Mouse (Mus musculus): ENCODE data around the gene Cyp8b1. TPM values are rescaled to one million over a fixed set of nuclear protein-coding genes. Genes with fewer than 3 reads are reported as not detected.

The Cyp8b1 gene
- total RNA-seq, 2 experiments from 2014 or later: not detected

- no peak for DNase-seq
Measured at GRCm38 (mm10) chr9:121914226-121914757, 1.8 kb downstream of the Cyp8b1 start.

GRCm38 (mm10) chr9:121912786-121913185, 3.3 kb downstream of the Cyp8b1 start:
- no peak for DNase-seq

- no peak for DNase-seq
Measured at GRCm38 (mm10) chr9:121911196-121911595, 4.9 kb downstream of the Cyp8b1 start.

- no peak for DNase-seq
Measured at GRCm38 (mm10) chr9:121909635-121910034, 6.5 kb downstream of the Cyp8b1 start.

- DNase-seq: no peak
Measured at GRCm38 (mm10) chr9:121908321-121908720, 7.8 kb downstream of the Cyp8b1 start.

- DNase-seq: no peak
Measured at GRCm38 (mm10) chr9:121907356-121908070, 8.6 kb downstream of the Cyp8b1 start.

GRCm38 (mm10) chr9:121906456-121906855, 9.6 kb downstream of the Cyp8b1 start:
- DNase-seq: no peak

- no peak for DNase-seq
Measured at GRCm38 (mm10) chr9:121905556-121906185, 10.4 kb downstream of the Cyp8b1 start.

- no peak for DNase-seq
Measured at GRCm38 (mm10) chr9:121904946-121905345, 11.2 kb downstream of the Cyp8b1 start.

- DNase-seq: no peak
Measured at GRCm38 (mm10) chr9:121904319-121904718, 11.8 kb downstream of the Cyp8b1 start.

GRCm38 (mm10) chr9:121903476-121904305, 12.4 kb downstream of the Cyp8b1 start:
- peak; percentile 36 for DNase-seq

- DNase-seq: peak; percentile 4
Measured at GRCm38 (mm10) chr9:121901710-121902700, 14.1 kb downstream of the Cyp8b1 start.

GRCm38 (mm10) chr9:121900282-121900855, 15.7 kb downstream of the Cyp8b1 start:
- DNase-seq: peak; percentile 3

- DNase-seq: no peak
Measured at GRCm38 (mm10) chr9:121899306-121899705, 16.8 kb downstream of the Cyp8b1 start.

GRCm38 (mm10) chr9:121898245-121898644, 17.9 kb downstream of the Cyp8b1 start, which contains the start of gene Ackr2:
Gene Ackr2, plus strand, starts transcription at chr9:121898355.
- DNase-seq: peak; percentile 17

GRCm38 (mm10) chr9:121896820-121897219, 19.3 kb downstream of the Cyp8b1 start:
- DNase-seq: peak; percentile 3

- DNase-seq: peak; percentile 46
Measured at GRCm38 (mm10) chr9:121895392-121895993, 20.6 kb downstream of the Cyp8b1 start.

GRCm38 (mm10) chr9:121894447-121894846, 21.7 kb downstream of the Cyp8b1 start:
- no peak for DNase-seq

- DNase-seq: no peak
Measured at GRCm38 (mm10) chr9:121892057-121892687, 23.9 kb downstream of the Cyp8b1 start.

- peak; percentile 6 for DNase-seq
Measured at GRCm38 (mm10) chr9:121891301-121891700, 24.8 kb downstream of the Cyp8b1 start.
